Mouse (Mus musculus) stomach, postnatal 0 days (tissue): ENCODE measurements at regions not wholly inside any gene's neighbourhood (a gene's known extent, or its start where the extent isn't known, plus 50 kb on each side); places are given as distances from the start of the nearest gene placed in this dataset.

Experiments used
- ATAC-seq: fragments of 200-750 bp; cut with Nextera tagmentation; 2 replicates; pipeline ENCODE4 v1.8.0; 2017; ENCODE audit not compliant: low FRiP score, low TSS enrichment
- DNase-seq: peaks from one replicate; pipeline ENCODE4 v3.0.0-alpha.2; 2016; ENCODE audit warnings: low spot score
- H3K27ac ChIP-seq: fragments of 300-500 bp; sonication (generic); replicated peaks from 2 replicates; pipeline ENCODE4 v1.5.1; 2014; ENCODE audit warnings: mild to moderate bottlenecking, control low read depth
- H3K27me3 ChIP-seq: fragments of 300-500 bp; sonication (generic); 2 replicates; pipeline ENCODE4 v1.6.1; 2014; ENCODE audit warnings: low read length; ENCODE audit not compliant: control insufficient read depth, insufficient read depth
- H3K36me3 ChIP-seq: fragments of 300-500 bp; sonication (generic); 2 replicates; pipeline ENCODE4 v1.6.1; 2014; ENCODE audit warnings: low read length, mixed read lengths; ENCODE audit not compliant: control insufficient read depth, insufficient read depth
- H3K4me1 ChIP-seq: fragments of 300-500 bp; sonication (generic); replicated peaks from 2 replicates; pipeline ENCODE4 v1.6.1; 2014; ENCODE audit warnings: antibody characterized with exemption; ENCODE audit not compliant: control insufficient read depth, insufficient read depth
- H3K4me2 ChIP-seq: fragments of 300-500 bp; sonication (generic); replicated peaks from 2 replicates; pipeline ENCODE4 v1.6.1; 2014; ENCODE audit warnings: low read depth, mild to moderate bottlenecking, control low read depth, moderate library complexity
- H3K4me3 ChIP-seq: fragments of 300-500 bp; sonication (generic); 2 replicates; pipeline ENCODE4 v1.5.1; 2014; ENCODE audit warnings: low read depth, low read length, control low read depth
- H3K9ac ChIP-seq: fragments of 300-500 bp; sonication (generic); 2 replicates; pipeline ENCODE4 v1.6.1; 2014; ENCODE audit warnings: mild to moderate bottlenecking, low read length, control low read depth, mixed read lengths
- H3K9me3 ChIP-seq: fragments of 300-500 bp; sonication (generic); 2 replicates; pipeline ENCODE4 v1.6.1; 2016; ENCODE audit warnings: low read length; ENCODE audit not compliant: control insufficient read depth
- CTCF ChIP-seq: IDR thresholded peaks from 2 replicates; pipeline ENCODE4 v1.5.1; 2016; ENCODE audit warnings: antibody characterized with exemption, low read depth, mild to moderate bottlenecking, moderate library complexity
- EP300 ChIP-seq: optimal IDR thresholded peaks from 2 replicates; pipeline ENCODE3; 2016; ENCODE audit warnings: antibody characterized with exemption
- WGBS: fragments of 180-500 bp; shearing (Covaris S2); extraction: QIAGEN DNeasy Blood & Tissue Kit; methylation state at CpG from one replicate; pipeline ENCODE4 v1.1.7; 2014; 5-methylcytosine and 5-hydroxymethylcytosine counted together

GRCm38 (mm10) chr10:9406101-9406500 is 268.9 kb downstream of the Samd5 start:
- H3K9ac ChIP-seq = no peak overlapping the region
- ATAC-seq = no peak
- H3K27me3 ChIP-seq = no peaks in the 10 kb centered on the region
- TF ChIP-seq CTCF = no peak
- no peak for TF ChIP-seq EP300
- no peak overlapping the region for H3K4me2 ChIP-seq
- H3K9me3 ChIP-seq = no peaks in the 10 kb centered on the region
- no peak for DNase-seq
- H3K4me3 ChIP-seq = no peak overlapping the region
- 86% methylated on average over 4 of the region's 4 CpGs for WGBS
- H3K27ac ChIP-seq = no peak overlapping the region
- H3K4me1 ChIP-seq = no peaks in the 10 kb centered on the region
- no peaks in the 10 kb centered on the region for H3K36me3 ChIP-seq

GRCm38 (mm10) chr10:9405417-9405816 is 269.6 kb downstream of the Samd5 start:
- Histone ChIP-seq H3K27ac (no peak overlapping the region), H3K27me3 (no peaks in the 10 kb centered on the region), H3K4me2 (no peak overlapping the region), H3K4me1 (no peaks in the 10 kb centered on the region), H3K9me3 (no peaks in the 10 kb centered on the region), H3K36me3 (no peaks in the 10 kb centered on the region), H3K4me3 (no peak overlapping the region), H3K9ac (no peak overlapping the region)
- ATAC-seq (no peak), DNase-seq (no peak)
- 88% methylated on average over 2 of the region's 2 CpGs for WGBS
- TF ChIP-seq CTCF (no peak), EP300 (no peak)

GRCm38 (mm10) chr10:9404963-9405362 is 270.0 kb downstream of the Samd5 start:
- Histone ChIP-seq H3K9ac (no peak overlapping the region), H3K9me3 (no peaks in the 10 kb centered on the region), H3K27me3 (no peaks in the 10 kb centered on the region), H3K36me3 (no peaks in the 10 kb centered on the region), H3K27ac (no peak overlapping the region), H3K4me3 (no peak overlapping the region), H3K4me2 (no peak overlapping the region), H3K4me1 (no peaks in the 10 kb centered on the region)
- ATAC-seq (no peak), DNase-seq (no peak)
- WGBS = 87% methylated on average over 6 of the region's 6 CpGs
- TF ChIP-seq CTCF (no peak), EP300 (no peak)

GRCm38 (mm10) chr10:9400911-9401617 is 273.9 kb downstream of the Samd5 start:
- ATAC-seq (no peak), DNase-seq (no peak)
- Histone ChIP-seq H3K27ac (no peak overlapping the region), H3K27me3 (no peaks in the 10 kb centered on the region), H3K9ac (no peak overlapping the region), H3K36me3 (no peaks in the 10 kb centered on the region), H3K4me3 (no peak overlapping the region), H3K4me1 (no peaks in the 10 kb centered on the region), H3K9me3 (no peaks in the 10 kb centered on the region), H3K4me2 (no peak overlapping the region)
- TF ChIP-seq EP300 (no peak), CTCF (no peak)
- 91% methylated on average over 15 of the region's 15 CpGs for WGBS

GRCm38 (mm10) chr10:9377440-9378101 is 297.4 kb downstream of the Samd5 start:
- H3K4me2 ChIP-seq = no peak overlapping the region
- H3K9me3 ChIP-seq = no peaks in the 10 kb centered on the region
- TF ChIP-seq CTCF = no peak
- no peak for TF ChIP-seq EP300
- H3K36me3 ChIP-seq = no peaks in the 10 kb centered on the region
- DNase-seq (no peak), ATAC-seq (no peak)
- no peak overlapping the region for H3K9ac ChIP-seq
- no peak overlapping the region for H3K27ac ChIP-seq
- H3K27me3 ChIP-seq = no peaks in the 10 kb centered on the region
- H3K4me3 ChIP-seq = no peak overlapping the region
- 26% methylated on average over 7 of the region's 7 CpGs for WGBS
- H3K4me1 ChIP-seq = no peaks in the 10 kb centered on the region

- Histone ChIP-seq H3K4me2 (no peak overlapping the region), H3K9me3 (no peaks in the 10 kb centered on the region), H3K9ac (no peak overlapping the region), H3K36me3 (no peaks in the 10 kb centered on the region), H3K4me3 (no peak overlapping the region), H3K27me3 (no peaks in the 10 kb centered on the region), H3K27ac (no peak overlapping the region), H3K4me1 (no peaks in the 10 kb centered on the region)
- 63% methylated on average over 1 of the region's 1 CpGs for WGBS
- DNase-seq (no peak), ATAC-seq (no peak)
- TF ChIP-seq EP300 (no peak), CTCF (no peak)
These were observed 312.6 kb downstream of the Samd5 start for GRCm38 (mm10) chr10:9362306-9362865.
